Mouse (Mus musculus) macrophage (primary cell): Measurements from ENCODE around the gene Raet1e. TPM values are rescaled to one million over a fixed set of nuclear protein-coding genes. Genes with fewer than 3 reads are reported as not detected.
"Not testable (repeated sequence)": the region's sequence is repeated elsewhere in the genome, so short reads cannot be mapped to it uniquely, and the experiment has no call there.

Experiments used
- H3K27ac ChIP-seq: fragments of 350-480 bp; formaldehyde crosslinking; 2 replicates; pipeline ENCODE4 v1.9.0; 2021
- H3K36me3 ChIP-seq: fragments of 350-480 bp; formaldehyde crosslinking; 2 replicates; pipeline ENCODE4 v1.9.0; 2021; ENCODE audit errors: inconsistent target
- H3K4me3 ChIP-seq: fragments of 350-480 bp; formaldehyde crosslinking; 2 replicates; pipeline ENCODE4 v1.9.0; 2021; ENCODE audit errors: inconsistent target
- H3K79me2 ChIP-seq: fragments of 350-480 bp; formaldehyde crosslinking; 2 replicates; pipeline ENCODE4 v1.9.0; 2021; ENCODE audit errors: inconsistent target
- WGBS: methylation state at CpG from one replicate; pipeline ENCODE4 v1.1.7; 2026; ENCODE audit warnings: inconsistent platforms; ENCODE audit not compliant: missing documents; 5-methylcytosine and 5-hydroxymethylcytosine counted together
- polyA plus RNA-seq: library from polyadenylated mRNA; stranded (reverse); fragments of 250-400 nt; gene quantifications from 3 replicates; pipeline ENCODE4 v1.2.4, GENCODE M21; 2018; ENCODE audit warnings: inconsistent platforms
- total RNA-seq, 78 experiments: library from RNA; depleted of rRNA; stranded (reverse); fragments of 250-400 nt; gene quantifications; 1 replicate in 9 of 78; 2 replicates in 24 of 78; 3 replicates in 43 of 78; 4 replicates in 2 of 78; pipeline ENCODE4 v1.2.4; 2018; ENCODE audit warnings: inconsistent platforms in 56 of 78

Gene Raet1e
- 10 to 100 TPM in 4 of 26 experiments, 1 to 10 TPM in 17, under 1 TPM in 3, not detected in 2; 0.59 to 18.6 (median 2.8) TPM for total RNA-seq (2018; cell fraction: chromatin; rRNA removed)
- 1 to 10 TPM in 23 of 26 experiments, under 1 TPM in 3; 0.65 to 9.3 (median 4.0) TPM for total RNA-seq (2018; cell fraction: cytosol; rRNA removed)
- total RNA-seq (2018; cell fraction: nucleus; rRNA removed) = 10 to 100 TPM in 3 of 26 experiments, 1 to 10 TPM in 18, under 1 TPM in 3, not detected in 2; 0.55 to 15.5 (median 2.7) TPM
- 1.4 to 10.1 TPM (median 6.3 TPM) in 3 replicates for polyA plus RNA-seq

DNA sequence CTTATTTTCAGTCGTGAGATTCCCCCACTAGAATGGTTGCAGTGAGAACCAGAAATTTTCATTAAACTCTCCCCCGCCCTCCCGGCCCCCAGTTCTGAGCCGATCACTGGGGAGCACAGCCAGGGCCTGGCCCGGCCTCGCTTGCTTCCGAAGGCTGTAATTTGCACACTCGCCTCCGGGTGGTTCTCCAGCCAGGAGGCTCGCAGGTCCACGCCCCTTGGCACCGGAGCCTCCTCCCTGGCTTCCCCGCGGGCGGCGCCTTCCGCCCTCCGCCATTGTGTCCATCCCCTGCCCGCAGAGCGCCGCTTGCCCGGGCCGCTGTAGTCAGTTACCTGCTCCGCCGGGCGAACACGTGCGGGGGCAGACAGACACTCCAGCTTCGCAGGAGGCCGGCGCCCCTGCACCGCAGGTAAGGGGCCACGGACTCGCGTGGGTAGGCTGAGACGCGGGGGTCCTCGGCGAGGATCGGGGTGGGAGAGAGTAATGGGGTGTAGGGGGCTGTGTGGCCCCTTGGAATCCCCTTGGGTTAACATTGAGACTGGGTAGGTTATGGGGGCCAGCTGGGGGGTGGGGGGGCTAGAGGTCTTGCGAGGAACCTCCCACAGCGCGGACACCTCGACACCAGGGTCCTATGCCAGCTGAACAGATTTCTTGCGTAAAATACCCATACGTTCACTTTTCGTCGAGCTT lies at the start of gene Raet1e, which contains the start of gene H60b:
Gene Raet1e (plus strand): TSS at position 260 of the 690 bp plus-strand sequence.
Gene H60b (plus strand): TSS at position 277 of the 690 bp plus-strand sequence.
- 3% methylated on average over 38 of the region's 48 CpGs for WGBS
- not testable (repeated sequence) for H3K79me2 ChIP-seq, H3K36me3 ChIP-seq, H3K27ac ChIP-seq
- peak within 1 kb of the TSS; percentile 28; the same call in 1 of the 2 replicates for H3K4me3 ChIP-seq

DNA sequence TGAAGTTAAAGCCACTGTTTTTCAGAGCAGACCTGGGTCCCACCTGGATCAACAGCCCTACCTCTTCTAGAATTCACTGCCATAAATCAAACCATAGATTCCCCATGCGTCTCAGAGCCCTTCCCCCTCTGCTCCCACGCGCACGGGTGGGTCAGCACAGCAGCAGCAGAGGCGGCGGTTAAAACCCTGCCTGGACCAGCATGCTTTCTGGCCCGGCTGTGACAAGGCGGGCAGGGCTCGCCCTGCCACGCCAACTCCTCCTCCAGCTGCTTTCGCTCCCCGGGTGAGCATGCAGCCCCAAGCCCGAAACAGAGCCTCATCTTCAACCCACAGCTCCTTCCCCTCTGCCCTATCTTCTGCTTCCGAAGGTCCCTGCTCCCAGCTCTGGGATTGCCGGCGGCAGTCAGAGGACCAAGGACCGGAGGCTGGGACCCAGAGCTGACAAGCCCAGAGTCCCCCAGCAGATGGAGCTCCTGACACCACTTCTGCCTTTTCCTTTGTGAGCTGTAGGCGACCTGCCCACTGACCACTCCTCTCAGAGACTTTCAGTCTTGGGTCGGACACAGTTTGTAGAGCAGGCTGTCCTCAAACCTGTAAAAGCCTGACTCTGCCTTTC lies 17.6 kb upstream of the Raet1e start:
- Histone ChIP-seq H3K27ac (no peak overlapping the region), H3K79me2 (no peaks in the 10 kb centered on the region; the same call in 1 of the 2 replicates), H3K36me3 (no peaks in the 10 kb centered on the region), H3K4me3 (no peak overlapping the region)
- 7% methylated on average over 19 of the region's 19 CpGs for WGBS

DNA sequence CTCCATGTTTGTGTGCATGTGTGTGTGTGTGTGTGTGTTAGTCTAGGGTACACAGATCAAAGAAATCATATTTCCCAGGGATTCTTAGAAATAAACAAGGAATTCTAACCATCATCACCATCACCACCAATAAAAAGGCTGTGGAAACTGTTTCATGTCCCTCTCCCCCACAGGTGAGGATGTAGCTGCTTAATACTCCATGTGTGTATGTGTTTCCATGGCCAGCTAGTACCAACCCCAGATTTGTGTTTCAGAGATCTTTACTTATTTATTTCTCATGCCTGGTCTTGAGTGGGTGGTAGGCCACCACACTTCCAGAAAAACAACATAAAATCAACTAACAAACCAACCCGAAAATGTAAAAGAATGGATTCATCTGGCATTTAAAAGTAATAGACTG lies 16.2 kb upstream of the Raet1e start:
- 89% methylated on average over 1 of the region's 1 CpGs for WGBS
- not testable (repeated sequence) for H3K79me2 ChIP-seq, H3K36me3 ChIP-seq, H3K27ac ChIP-seq, H3K4me3 ChIP-seq

DNA sequence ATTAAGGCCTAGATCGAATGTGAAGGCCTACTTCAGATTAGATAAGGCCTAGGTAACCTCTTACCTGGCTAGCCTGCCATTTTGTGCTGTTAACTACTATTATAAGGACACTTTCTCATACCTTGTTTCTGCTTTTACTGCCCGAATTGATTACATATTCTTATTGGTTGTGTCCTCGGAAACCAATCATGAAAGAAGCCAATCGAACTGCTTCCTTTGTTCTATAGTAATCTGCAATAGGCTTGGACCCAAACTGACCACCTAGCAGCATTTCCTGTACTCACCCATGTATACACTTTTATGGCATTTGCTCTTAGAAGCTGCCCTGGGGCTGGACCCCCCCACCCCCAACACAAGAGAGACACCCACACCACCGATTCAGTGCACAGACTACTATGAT lies 15.4 kb upstream of the Raet1e start:
- no peak overlapping the region for H3K27ac ChIP-seq
- WGBS = 50% methylated on average over 4 of the region's 5 CpGs
- peaks cover 10% of the 10 kb centered on the region for H3K79me2 ChIP-seq
- no peak overlapping the region for H3K4me3 ChIP-seq
- no peaks in the 10 kb centered on the region for H3K36me3 ChIP-seq

DNA sequence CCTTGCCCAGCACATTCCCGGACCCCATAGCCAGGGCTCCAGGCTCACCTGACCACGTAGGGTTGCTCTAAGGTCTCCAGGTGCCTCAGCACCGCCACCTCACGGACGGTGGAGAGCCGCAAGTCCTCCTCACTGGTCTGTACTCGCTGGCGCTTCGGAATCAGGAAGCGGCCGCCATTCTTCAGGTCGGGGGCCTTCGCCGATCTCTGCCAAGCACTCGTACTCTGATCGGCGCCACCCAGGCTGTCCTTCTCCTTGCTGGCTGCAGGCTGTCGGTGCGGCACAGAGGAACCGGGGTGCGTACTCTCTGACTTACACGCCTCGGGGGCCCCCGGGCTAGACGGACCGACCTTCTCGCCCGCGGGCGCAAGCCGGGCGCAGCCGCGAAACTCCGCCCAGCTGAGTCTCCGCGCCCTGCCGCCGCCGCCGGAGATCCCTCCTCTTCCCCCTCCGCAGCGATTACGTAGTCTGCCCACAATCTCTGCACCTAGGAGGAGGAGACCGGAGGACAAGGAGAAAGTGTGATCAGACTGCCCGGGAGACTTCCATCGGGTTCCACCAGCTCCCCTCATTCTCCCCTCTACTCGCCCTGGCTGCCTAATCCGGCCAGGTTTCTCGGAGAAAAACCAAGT lies 9.8 kb upstream of the Raet1e start:
- H3K79me2 ChIP-seq = peaks cover 15% of the 10 kb centered on the region
- peak overlapping the region; percentile 63 for H3K27ac ChIP-seq
- peak overlapping the region; percentile 87 for H3K4me3 ChIP-seq
- no peaks in the 10 kb centered on the region for H3K36me3 ChIP-seq
- 3% methylated on average over 50 of the region's 50 CpGs for WGBS

DNA sequence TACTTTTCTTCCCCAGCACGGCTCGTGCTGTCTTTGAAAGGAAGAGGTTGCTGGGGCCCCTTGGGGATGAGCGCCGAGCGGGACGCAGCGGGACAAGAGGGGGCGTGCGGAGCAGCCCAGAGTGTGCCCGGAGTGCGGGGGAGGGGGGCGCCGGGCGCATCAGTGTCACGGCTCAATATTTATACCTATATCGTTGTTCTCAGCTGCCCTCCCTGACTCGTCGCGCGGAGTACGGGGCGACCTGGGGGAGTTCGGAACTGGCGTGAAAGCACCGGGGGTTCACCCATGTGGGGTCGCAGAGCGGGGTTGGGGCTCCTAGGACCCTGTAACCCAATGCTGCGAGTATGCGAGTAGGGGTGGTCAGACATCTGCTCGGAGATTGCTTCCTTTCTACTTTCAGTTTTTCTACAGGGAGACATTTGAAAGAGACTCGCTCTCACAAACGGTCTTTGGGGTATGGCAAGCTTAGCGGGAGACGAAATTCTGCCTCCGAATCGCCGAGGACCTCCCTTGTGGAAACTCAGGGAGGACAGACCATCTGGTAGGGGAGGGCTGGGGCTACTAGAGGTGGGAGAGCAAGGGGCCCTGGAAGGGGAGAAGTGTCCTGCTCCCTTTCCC lies 9.2 kb upstream of the Raet1e start, which contains the start of gene E030030I06Rik:
Gene E030030I06Rik (minus strand): TSS at position 198 of the 618 bp plus-strand sequence.
- Histone ChIP-seq H3K27ac (peak within 1 kb of the TSS; percentile 63), H3K4me3 (peak within 1 kb of the TSS; percentile 87), H3K36me3 (no peaks in the 10 kb centered on the region), H3K79me2 (peaks cover 15% of the 10 kb centered on the region)
- WGBS = 0% methylated on average over 33 of the region's 37 CpGs

DNA sequence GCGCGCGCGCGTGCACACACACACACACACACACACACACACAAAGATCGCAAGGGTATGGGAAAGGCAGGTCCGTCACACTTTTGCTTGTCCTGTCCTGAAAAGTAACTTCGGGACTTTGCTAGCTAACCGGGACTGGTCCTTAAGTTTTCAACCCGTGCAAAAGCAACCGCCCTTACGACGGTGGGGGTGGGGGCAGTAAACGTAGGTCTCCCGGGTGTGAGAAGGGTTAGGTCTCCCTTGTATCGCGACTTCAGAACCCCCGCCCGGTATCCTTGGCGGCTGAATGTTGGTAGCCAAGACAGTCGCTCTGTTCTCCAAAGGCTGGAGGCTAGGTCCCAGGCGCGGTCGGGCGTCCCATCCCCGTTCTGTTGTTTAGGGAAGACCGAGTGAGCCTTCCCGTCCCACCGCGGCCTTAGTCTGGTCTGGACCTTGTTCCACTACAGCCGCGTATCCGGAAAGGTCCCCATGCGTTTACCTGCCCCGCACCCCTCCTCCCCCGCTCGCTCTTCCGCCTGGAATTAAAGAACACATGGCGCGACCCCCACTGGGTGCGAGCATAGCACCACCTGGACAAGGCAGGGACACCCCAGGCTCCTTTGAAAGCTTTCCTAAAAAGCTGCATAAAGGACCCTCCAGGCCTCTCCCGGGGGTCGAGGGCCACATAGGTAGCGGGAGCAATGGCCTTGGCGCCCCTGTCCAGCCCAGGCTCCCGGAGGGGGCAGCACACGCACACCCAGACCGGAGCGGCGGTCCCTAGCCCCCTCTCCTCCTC lies 8.5 kb upstream of the Raet1e start:
- H3K27ac ChIP-seq = no peak overlapping the region
- WGBS = 4% methylated on average over 43 of the region's 50 CpGs
- peaks cover 15% of the 10 kb centered on the region for H3K79me2 ChIP-seq
- peak overlapping the region; percentile 87 for H3K4me3 ChIP-seq
- no peaks in the 10 kb centered on the region for H3K36me3 ChIP-seq

DNA sequence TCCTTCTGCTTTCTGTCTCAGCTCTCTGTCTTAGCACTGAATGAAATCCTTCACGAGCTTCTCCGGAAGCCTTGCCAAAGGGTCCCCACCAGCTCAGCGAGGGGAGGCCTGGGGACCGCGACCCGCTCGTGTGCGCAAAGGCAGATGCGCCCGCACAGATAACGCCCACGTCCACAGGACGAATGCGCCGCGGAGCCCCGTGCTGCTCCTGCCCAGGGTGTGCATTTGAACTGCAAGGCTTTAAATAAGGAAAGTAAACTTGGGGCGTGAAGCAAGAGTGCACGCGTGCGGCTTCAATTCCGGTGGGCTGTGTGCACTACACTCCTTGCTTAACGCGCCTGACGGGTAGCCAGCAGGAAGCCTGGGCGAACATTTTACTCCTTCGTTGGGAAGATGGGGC lies 7.8 kb upstream of the Raet1e start:
- Histone ChIP-seq H3K36me3 (no peaks in the 10 kb centered on the region), H3K4me3 (no peak overlapping the region), H3K27ac (no peak overlapping the region), H3K79me2 (peaks cover 15% of the 10 kb centered on the region)
- WGBS = 2% methylated on average over 27 of the region's 27 CpGs

DNA sequence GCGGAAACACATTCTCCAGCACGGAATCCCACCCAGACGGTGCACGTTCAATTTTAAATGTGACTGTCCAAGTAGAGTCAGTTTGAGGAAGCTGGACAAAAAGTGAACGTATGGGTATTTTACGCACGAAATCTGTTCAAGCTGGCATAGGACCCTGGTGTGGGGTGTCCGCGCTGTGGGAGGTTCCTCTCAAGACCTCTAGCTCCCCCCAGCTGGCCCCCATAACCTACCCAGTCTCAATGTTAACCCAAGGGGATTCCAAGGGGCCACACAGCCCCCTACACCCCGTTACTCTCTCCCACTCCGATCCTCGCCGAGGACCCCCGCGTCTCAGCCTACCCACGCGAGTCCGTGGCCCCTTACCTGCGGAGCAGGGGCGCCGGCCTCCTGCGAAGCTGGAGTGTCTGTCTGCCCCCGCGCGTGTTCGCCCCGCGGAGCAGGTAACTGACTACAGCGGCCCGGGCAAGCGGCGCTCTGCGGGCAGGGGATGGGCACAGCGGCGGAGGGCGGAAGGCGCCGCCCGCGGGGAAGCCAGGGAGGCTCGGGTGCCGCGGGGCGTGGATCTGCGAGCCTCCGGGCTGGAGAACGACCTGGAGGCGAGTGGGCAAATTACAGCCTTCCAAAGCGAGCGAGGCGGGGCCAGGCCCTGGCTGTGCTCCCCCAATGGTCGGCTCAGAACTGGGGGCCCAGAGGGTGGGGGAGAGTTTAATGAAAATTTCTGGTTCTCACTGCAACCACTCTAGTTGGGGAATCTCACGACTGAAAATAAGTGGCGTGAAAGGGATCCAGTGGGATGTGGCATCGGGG lies 7.1 kb upstream of the Raet1e start:
- 4% methylated on average over 50 of the region's 55 CpGs for WGBS
- peaks cover 15% of the 10 kb centered on the region for H3K79me2 ChIP-seq
- H3K4me3 ChIP-seq, H3K27ac ChIP-seq, H3K36me3 ChIP-seq: not testable (repeated sequence)

DNA sequence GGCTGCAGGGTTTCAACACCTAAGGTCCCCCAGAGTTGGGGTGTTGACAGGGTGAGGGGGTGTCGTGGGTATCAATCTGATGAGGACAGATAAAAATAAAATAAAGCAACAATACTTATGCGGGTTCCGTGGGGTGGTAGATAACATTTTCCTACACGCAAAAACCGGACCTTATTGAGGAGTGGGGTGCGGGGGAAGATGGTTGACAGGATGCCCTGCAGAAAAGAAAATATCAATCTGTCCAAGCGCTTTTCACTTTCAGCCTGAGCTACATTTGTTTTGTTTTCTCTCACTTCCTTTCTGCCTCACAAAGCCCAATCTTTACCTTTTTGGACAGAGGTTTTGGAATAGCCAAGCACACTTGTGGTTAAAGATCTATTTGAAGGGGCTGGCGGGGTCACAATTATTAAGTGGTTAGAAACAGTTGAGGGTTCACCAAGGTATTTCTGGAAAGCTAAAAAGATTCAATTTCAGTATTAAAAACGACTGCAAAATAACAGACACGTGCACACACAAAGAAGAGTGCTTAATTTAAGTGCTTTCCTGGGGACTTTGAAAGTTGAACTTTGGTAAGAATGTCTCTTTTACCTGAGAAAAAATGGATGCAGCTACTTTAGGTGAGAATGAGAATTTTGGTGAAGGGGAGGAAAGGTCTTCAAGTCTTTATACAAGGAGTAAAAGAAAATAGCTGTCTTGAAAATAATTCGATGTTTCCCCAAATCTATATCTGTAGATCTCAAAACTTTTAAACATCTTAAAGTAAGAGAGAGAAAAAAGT lies 6.3 kb upstream of the Raet1e start:
- not testable (repeated sequence) for H3K27ac ChIP-seq, H3K36me3 ChIP-seq, H3K4me3 ChIP-seq
- H3K79me2 ChIP-seq = peaks cover 14% of the 10 kb centered on the region
- 6% methylated on average over 11 of the region's 11 CpGs for whole genome bisulfite sequencing

DNA sequence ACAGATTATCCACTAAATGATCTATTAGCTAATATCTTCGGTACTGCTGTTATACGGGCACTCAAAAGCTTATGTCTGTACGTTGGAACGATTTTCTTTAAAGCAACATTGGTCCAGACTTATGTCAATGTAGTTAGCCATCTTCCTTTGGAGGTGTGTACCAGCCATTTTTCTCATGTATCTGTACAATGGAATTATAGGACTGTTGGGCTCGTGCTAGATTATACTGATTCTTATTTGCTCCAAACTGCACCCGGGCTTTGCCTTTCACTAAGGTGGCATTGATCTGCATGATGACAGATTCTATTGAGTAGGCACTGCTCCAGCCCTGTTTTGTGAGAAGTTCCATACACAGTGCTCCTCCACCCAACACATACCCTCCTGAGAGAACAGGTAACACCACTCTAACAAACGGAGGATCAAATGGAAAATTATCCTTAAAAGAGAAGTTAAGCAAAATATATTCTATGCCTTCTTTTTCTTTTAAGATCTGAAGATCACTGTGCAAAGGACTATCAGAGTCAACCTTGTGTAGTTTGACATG lies 5.2 kb upstream of the Raet1e start:
- H3K79me2 ChIP-seq, H3K4me3 ChIP-seq, H3K27ac ChIP-seq, H3K36me3 ChIP-seq: not testable (repeated sequence)
- WGBS = 16% methylated on average over 5 of the region's 7 CpGs

DNA sequence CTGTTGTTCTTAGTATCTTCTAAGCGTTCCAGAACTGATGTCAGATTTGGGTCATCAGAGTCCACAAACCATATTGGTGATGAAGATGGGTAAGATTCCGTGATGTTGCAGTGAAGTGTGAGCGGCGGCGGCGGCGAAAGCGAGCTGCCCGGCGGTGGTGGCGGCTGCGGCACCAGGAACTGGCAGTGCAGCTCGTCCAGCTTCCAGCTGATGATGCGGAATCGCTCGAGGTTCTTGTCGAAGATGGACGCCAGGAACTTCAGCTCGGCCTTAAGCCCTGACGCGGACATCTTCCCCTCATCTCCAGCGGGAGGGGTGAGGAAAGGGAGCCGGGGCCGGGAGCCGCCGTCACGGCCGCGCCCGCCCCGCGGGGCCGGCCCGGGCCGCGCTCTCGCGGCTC lies 4.2 kb upstream of the Raet1e start:
- H3K36me3 ChIP-seq, H3K4me3 ChIP-seq, H3K27ac ChIP-seq, H3K79me2 ChIP-seq: not testable (repeated sequence)
- 1% methylated on average over 20 of the region's 38 CpGs for WGBS
